Mouse (Mus musculus) liver, postnatal 0 days (tissue): Measurements from ENCODE around the gene Ints11. TPM values are rescaled to one million over a fixed set of nuclear protein-coding genes. Genes with fewer than 3 reads are reported as not detected.
A peak's percentile ranks its signal among the peaks of the same experiment; 100 is the strongest.

ENCODE experiments used
- ATAC-seq: fragments of 200-750 bp; cut with Nextera tagmentation; 2 replicates; pipeline ENCODE4 v1.8.0; 2017; ENCODE audit warnings: mild to moderate bottlenecking, moderate library complexity
- DNase-seq: peaks from one replicate; pipeline ENCODE4 v3.0.0-alpha.2; 2016
- H3K27ac ChIP-seq: fragments of 300-500 bp; sonication (generic); 2 replicates; pipeline ENCODE4 v1.5.1; 2014; ENCODE audit warnings: antibody characterized with exemption, moderate library complexity, mild to moderate bottlenecking, low read depth
- H3K27me3 ChIP-seq: fragments of 300-500 bp; sonication (generic); 2 replicates; pipeline ENCODE4 v1.6.1; 2014; ENCODE audit warnings: low read length, control low read depth, mixed read lengths; ENCODE audit not compliant: insufficient read depth
- H3K36me3 ChIP-seq: fragments of 300-500 bp; sonication (generic); replicated peaks from 2 replicates; pipeline ENCODE4 v1.6.1; 2014; ENCODE audit warnings: mild to moderate bottlenecking, control low read depth, low read length, moderate library complexity, mixed read lengths; ENCODE audit not compliant: insufficient read depth
- H3K4me1 ChIP-seq: fragments of 300-500 bp; sonication (generic); 2 replicates; pipeline ENCODE4 v1.6.1; 2014; ENCODE audit warnings: antibody characterized with exemption, mild to moderate bottlenecking, control low read depth; ENCODE audit not compliant: insufficient read depth
- H3K4me2 ChIP-seq: fragments of 300-500 bp; sonication (generic); 2 replicates; pipeline ENCODE4 v1.6.1; 2014; ENCODE audit warnings: low read depth, mild to moderate bottlenecking, low read length, moderate library complexity, mixed read lengths
- H3K4me3 ChIP-seq: fragments of 300-500 bp; sonication (generic); 2 replicates; pipeline ENCODE4 v1.5.1; 2014; ENCODE audit warnings: low read depth, low read length
- H3K9ac ChIP-seq: fragments of 300-500 bp; sonication (generic); replicated peaks from 2 replicates; pipeline ENCODE4 v1.6.1; 2014; ENCODE audit warnings: mild to moderate bottlenecking, moderate library complexity
- H3K9me3 ChIP-seq: fragments of 300-500 bp; sonication (generic); 2 replicates; pipeline ENCODE4 v1.6.1; 2016; ENCODE audit warnings: mild to moderate bottlenecking, control low read depth, low read length, mixed read lengths
- CTCF ChIP-seq: sonication (generic); IDR thresholded peaks from 2 replicates; pipeline ENCODE4 v1.5.1; 2016; ENCODE audit warnings: antibody characterized with exemption, low read depth
- EP300 ChIP-seq: IDR thresholded peaks from 2 replicates; pipeline ENCODE4 v1.6.1; 2016; ENCODE audit warnings: antibody characterized with exemption, low read depth, mild to moderate bottlenecking
- WGBS: fragments of 180-500 bp; shearing (Covaris S2); extraction: QIAGEN DNeasy Blood & Tissue Kit; methylation state at CpG from one replicate; pipeline ENCODE4 v1.1.7; 2014; ENCODE audit not compliant: insufficient replicate concordance; 5-methylcytosine and 5-hydroxymethylcytosine counted together
- polyA plus RNA-seq: library from polyadenylated mRNA; unstranded; fragments of >200 nt; fragmentation: Nextera tagmentation; extraction: Ambion mirVana; gene quantifications from 2 replicates; pipeline ENCODE4 v1.2.1, GENCODE M21; 2015

Ints11 gene
- polyA plus RNA-seq, 1 experiment from 2014 or later, result 17.4 TPM

- Histone ChIP-seq H3K36me3 (peaks cover 40% of the 10 kb centered on the region), H3K9me3 (no peaks in the 10 kb centered on the region), H3K4me2 (no peak overlapping the region), H3K4me3 (no peak overlapping the region), H3K27me3 (no peaks in the 10 kb centered on the region), H3K9ac (no peak overlapping the region), H3K4me1 (peaks cover 15% of the 10 kb centered on the region), H3K27ac (no peak overlapping the region)
- TF ChIP-seq EP300 (no peak), CTCF (no peak)
- no peak for DNase-seq
- ATAC-seq, result no peak
- WGBS, result 91% methylated on average over 10 of the region's 10 CpGs
Observed at GRCm38 (mm10) chr4:155887674-155888073, 18.3 kb downstream of the Ints11 start.

- no peak overlapping the region for H3K4me2 ChIP-seq
- H3K4me1 ChIP-seq, result peaks cover 19% of the 10 kb centered on the region
- TF ChIP-seq CTCF (no peak), EP300 (no peak)
- DNase-seq, result no peak
- H3K9ac ChIP-seq, result no peak overlapping the region
- peaks cover 40% of the 10 kb centered on the region for H3K36me3 ChIP-seq
- ATAC-seq, result no peak
- no peaks in the 10 kb centered on the region for H3K27me3 ChIP-seq
- H3K9me3 ChIP-seq, result no peaks in the 10 kb centered on the region
- no peak overlapping the region for H3K4me3 ChIP-seq
- H3K27ac ChIP-seq, result no peak overlapping the region
- WGBS, result 90% methylated on average over 9 of the region's 9 CpGs
Observed at GRCm38 (mm10) chr4:155888181-155888580, 18.8 kb downstream of the Ints11 start.

GRCm38 (mm10) chr4:155889316-155889715 is 20.0 kb downstream of the Ints11 start:
- Histone ChIP-seq H3K9me3 (no peaks in the 10 kb centered on the region), H3K4me3 (no peak overlapping the region), H3K9ac (no peak overlapping the region), H3K27ac (no peak overlapping the region), H3K27me3 (no peaks in the 10 kb centered on the region), H3K36me3 (peaks cover 40% of the 10 kb centered on the region), H3K4me1 (peaks cover 29% of the 10 kb centered on the region), H3K4me2 (no peak overlapping the region)
- no peak for ATAC-seq
- TF ChIP-seq CTCF, result no peak
- TF ChIP-seq EP300, result no peak
- 84% methylated on average over 5 of the region's 5 CpGs for WGBS
- DNase-seq, result no peak

GRCm38 (mm10) chr4:155891011-155891471 is 21.7 kb downstream of the Ints11 start:
- ATAC-seq, result no peak
- Histone ChIP-seq H3K4me1 (peaks cover 44% of the 10 kb centered on the region), H3K27me3 (no peaks in the 10 kb centered on the region), H3K4me2 (peak overlapping the region; percentile 99), H3K36me3 (peaks cover 29% of the 10 kb centered on the region), H3K9me3 (no peaks in the 10 kb centered on the region), H3K27ac (no peak overlapping the region), H3K4me3 (peak overlapping the region; percentile 95), H3K9ac (peak overlapping the region; percentile 69)
- TF ChIP-seq CTCF (no peak), EP300 (no peak)
- peak; percentile 50 for DNase-seq
- WGBS, result under 1% methylated on average over 34 of the region's 34 CpGs

- Histone ChIP-seq H3K4me2 (peak within 1 kb of the TSS; percentile 99), H3K27me3 (no peaks in the 10 kb centered on the region), H3K9me3 (no peaks in the 10 kb centered on the region), H3K4me1 (peaks cover 44% of the 10 kb centered on the region), H3K9ac (peak within 1 kb of the TSS; percentile 98), H3K4me3 (peak within 1 kb of the TSS; percentile 95), H3K36me3 (peaks cover 34% of the 10 kb centered on the region), H3K27ac (peak within 1 kb of the TSS; percentile 100)
- TF ChIP-seq CTCF (no peak), EP300 (no peak)
- DNase-seq (peak; percentile 98), ATAC-seq (peak; percentile 90)
- WGBS, result under 1% methylated on average over 52 of the region's 52 CpGs
Observed at GRCm38 (mm10) chr4:155891551-155892001, 22.2 kb downstream of the Ints11 start, which contains the start of the genes Pusl1 and Acap3. TSS of gene Pusl1 (minus strand) at chr4:155891781. TSS of gene Acap3 (plus strand) at chr4:155891822.

GRCm38 (mm10) chr4:155892017-155892416 is 22.7 kb downstream of the Ints11 start:
- H3K36me3 ChIP-seq, result peaks cover 34% of the 10 kb centered on the region
- peak overlapping the region; percentile 99 for H3K4me2 ChIP-seq
- H3K4me3 ChIP-seq, result peak overlapping the region; percentile 95
- TF ChIP-seq EP300 (no peak), CTCF (peak; percentile 44)
- H3K9me3 ChIP-seq, result no peaks in the 10 kb centered on the region
- peak; percentile 91 for DNase-seq
- WGBS, result 0% methylated on average over 40 of the region's 56 CpGs
- ATAC-seq, result peak; percentile 92
- peaks cover 44% of the 10 kb centered on the region for H3K4me1 ChIP-seq
- H3K9ac ChIP-seq, result peak overlapping the region; percentile 98
- no peaks in the 10 kb centered on the region for H3K27me3 ChIP-seq
- peak overlapping the region; percentile 100 for H3K27ac ChIP-seq
